Mouse (Mus musculus): ENCODE results near the gene Grid2. TPM values are rescaled to one million over a fixed set of nuclear protein-coding genes. Genes with fewer than 3 reads are reported as not detected.

Gene Grid2
- polyA plus RNA-seq, 1 experiment from 2014 or later: 0.31 TPM

DNA sequence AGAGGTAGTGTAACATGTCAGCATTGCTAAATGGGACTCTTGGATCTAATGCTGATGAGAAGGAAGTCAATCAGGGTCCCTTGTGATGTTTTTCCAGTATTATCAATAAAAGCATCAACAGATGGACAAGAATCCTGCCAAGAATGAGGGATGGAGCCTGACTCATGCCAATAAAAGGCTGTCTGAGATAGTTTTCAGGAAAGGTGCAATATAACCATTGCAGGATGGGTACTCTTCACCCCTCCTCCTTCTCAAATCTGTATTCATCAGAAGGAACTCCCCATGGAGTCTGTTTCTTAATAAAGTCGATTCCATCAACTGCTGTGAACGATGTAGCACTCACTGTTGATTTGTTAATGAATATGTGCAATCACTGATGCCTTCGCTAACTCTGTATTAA lies 403.7 kb downstream of the Grid2 start:
- Histone ChIP-seq H3K4me1 (ENCODE audit: control insufficient read depth, insufficient read depth, low read length) (no peaks in the 10 kb centered on the region), H3K9ac (replicated peaks; ENCODE audit: low read length) (no peak overlapping the region), H3K36me3 (replicated peaks; ENCODE audit: control insufficient read depth, insufficient read depth, low read depth, low read length) (no peaks in the 10 kb centered on the region), H3K27me3 (ENCODE audit: control insufficient read depth, insufficient read depth, low read length) (no peaks in the 10 kb centered on the region), H3K4me3 (ENCODE audit: low read depth, low read length) (no peak overlapping the region), H3K27ac (replicated peaks; ENCODE audit: low read depth, low read length) (no peak overlapping the region), H3K4me2 (ENCODE audit: low read depth, low read length) (no peak overlapping the region), H3K9me3 (replicated peaks; ENCODE audit: control insufficient read depth, low read length) (no peaks in the 10 kb centered on the region)
- DNase-seq (ENCODE audit: low spot score): no peak
- WGBS: 74% methylated on average over 3 of the region's 3 CpGs
- no peak for ATAC-seq (replicated peaks; ENCODE audit: insufficient number of reproducible peaks, low FRiP score, low TSS enrichment, low read depth)

- no peaks in the 10 kb centered on the region for H3K36me3 ChIP-seq (replicated peaks; ENCODE audit: control insufficient read depth, insufficient read depth, low read depth, low read length)
- no peaks in the 10 kb centered on the region for H3K4me1 ChIP-seq (ENCODE audit: control insufficient read depth, insufficient read depth, low read length)
- no peak overlapping the region for H3K27ac ChIP-seq (replicated peaks; ENCODE audit: low read depth, low read length)
- no peak for DNase-seq (ENCODE audit: low spot score)
- H3K4me3 ChIP-seq (ENCODE audit: low read depth, low read length): no peak overlapping the region
- H3K9me3 ChIP-seq (replicated peaks; ENCODE audit: control insufficient read depth, low read length): no peaks in the 10 kb centered on the region
- ATAC-seq (replicated peaks; ENCODE audit: insufficient number of reproducible peaks, low FRiP score, low TSS enrichment, low read depth): no peak
- no peaks in the 10 kb centered on the region for H3K27me3 ChIP-seq (ENCODE audit: control insufficient read depth, insufficient read depth, low read length)
- no peak overlapping the region for H3K4me2 ChIP-seq (ENCODE audit: low read depth, low read length)
- no peak overlapping the region for H3K9ac ChIP-seq (replicated peaks; ENCODE audit: low read length)
- 68% methylated on average over 3 of the region's 3 CpGs for WGBS
Observed at GRCm38 (mm10) chr6:63685689-63686088, 430.0 kb downstream of the Grid2 start.

- H3K4me3 ChIP-seq (ENCODE audit: low read depth, low read length): no peak overlapping the region
- H3K27ac ChIP-seq (replicated peaks; ENCODE audit: low read depth, low read length): no peak overlapping the region
- no peak overlapping the region for H3K9ac ChIP-seq (replicated peaks; ENCODE audit: low read length)
- no peaks in the 10 kb centered on the region for H3K4me1 ChIP-seq (ENCODE audit: control insufficient read depth, insufficient read depth, low read length)
- ATAC-seq (replicated peaks; ENCODE audit: insufficient number of reproducible peaks, low FRiP score, low TSS enrichment, low read depth) (no peak), DNase-seq (ENCODE audit: low spot score) (no peak)
- WGBS: 92% methylated on average over 1 of the region's 1 CpGs
- H3K27me3 ChIP-seq (ENCODE audit: control insufficient read depth, insufficient read depth, low read length): no peaks in the 10 kb centered on the region
- no peak overlapping the region for H3K4me2 ChIP-seq (ENCODE audit: low read depth, low read length)
- H3K36me3 ChIP-seq (replicated peaks; ENCODE audit: control insufficient read depth, insufficient read depth, low read depth, low read length): no peaks in the 10 kb centered on the region
- no peaks in the 10 kb centered on the region for H3K9me3 ChIP-seq (replicated peaks; ENCODE audit: control insufficient read depth, low read length)
Observed at GRCm38 (mm10) chr6:63701684-63702083, 446.0 kb downstream of the Grid2 start.

DNA sequence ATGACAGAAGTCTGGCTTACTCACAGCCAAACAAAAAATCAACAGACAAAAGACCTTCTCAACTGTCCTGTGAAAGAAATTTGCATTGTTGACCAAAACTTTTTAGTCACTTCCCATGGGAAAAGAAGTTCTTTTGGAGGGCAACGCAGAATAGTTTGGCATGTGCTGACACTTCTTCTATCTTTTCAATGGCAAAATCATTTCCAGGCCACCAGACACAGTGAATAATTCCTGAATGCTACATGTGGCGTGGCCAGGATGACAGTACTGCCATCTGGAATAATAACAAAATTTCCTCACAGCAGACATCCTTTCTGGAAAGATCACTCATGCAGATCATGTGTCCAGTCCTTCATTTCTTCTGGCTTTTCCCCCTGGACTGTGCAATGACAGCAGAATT lies 478.1 kb downstream of the Grid2 start:
- no peaks in the 10 kb centered on the region for H3K36me3 ChIP-seq (replicated peaks; ENCODE audit: control insufficient read depth, insufficient read depth, low read depth, low read length)
- H3K27ac ChIP-seq (replicated peaks; ENCODE audit: low read depth, low read length): no peak overlapping the region
- no peak for DNase-seq (ENCODE audit: low spot score)
- WGBS: 63% methylated on average over 2 of the region's 2 CpGs
- H3K27me3 ChIP-seq (ENCODE audit: control insufficient read depth, insufficient read depth, low read length): no peaks in the 10 kb centered on the region
- H3K4me2 ChIP-seq (ENCODE audit: low read depth, low read length): no peak overlapping the region
- ATAC-seq (replicated peaks; ENCODE audit: insufficient number of reproducible peaks, low FRiP score, low TSS enrichment, low read depth): no peak
- H3K9me3 ChIP-seq (replicated peaks; ENCODE audit: control insufficient read depth, low read length): no peaks in the 10 kb centered on the region
- no peak overlapping the region for H3K4me3 ChIP-seq (ENCODE audit: low read depth, low read length)
- no peak overlapping the region for H3K9ac ChIP-seq (replicated peaks; ENCODE audit: low read length)
- no peaks in the 10 kb centered on the region for H3K4me1 ChIP-seq (ENCODE audit: control insufficient read depth, insufficient read depth, low read length)

GRCm38 (mm10) chr6:63762535-63762934 lies 506.9 kb downstream of the Grid2 start:
- no peaks in the 10 kb centered on the region for H3K27me3 ChIP-seq (ENCODE audit: control insufficient read depth, insufficient read depth, low read length)
- ATAC-seq (replicated peaks; ENCODE audit: insufficient number of reproducible peaks, low FRiP score, low TSS enrichment, low read depth): no peak
- 77% methylated on average over 2 of the region's 2 CpGs for WGBS

GRCm38 (mm10) chr6:63794679-63795078 lies 539.0 kb downstream of the Grid2 start:
- Histone ChIP-seq H3K27me3 (ENCODE audit: control insufficient read depth, insufficient read depth, low read length) (no peaks in the 10 kb centered on the region), H3K4me3 (ENCODE audit: low read depth, low read length) (no peak overlapping the region), H3K27ac (replicated peaks; ENCODE audit: low read depth, low read length) (no peak overlapping the region), H3K36me3 (replicated peaks; ENCODE audit: control insufficient read depth, insufficient read depth, low read depth, low read length) (no peaks in the 10 kb centered on the region), H3K4me2 (ENCODE audit: low read depth, low read length) (no peak overlapping the region), H3K9me3 (replicated peaks; ENCODE audit: control insufficient read depth, low read length) (no peaks in the 10 kb centered on the region), H3K4me1 (ENCODE audit: control insufficient read depth, insufficient read depth, low read length) (no peaks in the 10 kb centered on the region), H3K9ac (replicated peaks; ENCODE audit: low read length) (no peak overlapping the region)
- DNase-seq (ENCODE audit: low spot score): no peak
- ATAC-seq (replicated peaks; ENCODE audit: insufficient number of reproducible peaks, low FRiP score, low TSS enrichment, low read depth): no peak

More at GRCm38 (mm10) chr6:63762535-63762934, 506.9 kb downstream of the Grid2 start:
- H3K4me3 ChIP-seq (ENCODE audit: low read depth, low read length): no peak overlapping the region
- H3K36me3 ChIP-seq (replicated peaks; ENCODE audit: control insufficient read depth, insufficient read depth, low read depth, low read length): no peaks in the 10 kb centered on the region
- H3K4me1 ChIP-seq (ENCODE audit: control insufficient read depth, insufficient read depth, low read length): no peaks in the 10 kb centered on the region
- H3K9ac ChIP-seq (replicated peaks; ENCODE audit: low read length): no peak overlapping the region
- no peak for DNase-seq (ENCODE audit: low spot score)
- H3K4me2 ChIP-seq (ENCODE audit: low read depth, low read length): no peak overlapping the region
- no peak overlapping the region for H3K27ac ChIP-seq (replicated peaks; ENCODE audit: low read depth, low read length)
- H3K9me3 ChIP-seq (replicated peaks; ENCODE audit: control insufficient read depth, low read length): no peaks in the 10 kb centered on the region

DNA sequence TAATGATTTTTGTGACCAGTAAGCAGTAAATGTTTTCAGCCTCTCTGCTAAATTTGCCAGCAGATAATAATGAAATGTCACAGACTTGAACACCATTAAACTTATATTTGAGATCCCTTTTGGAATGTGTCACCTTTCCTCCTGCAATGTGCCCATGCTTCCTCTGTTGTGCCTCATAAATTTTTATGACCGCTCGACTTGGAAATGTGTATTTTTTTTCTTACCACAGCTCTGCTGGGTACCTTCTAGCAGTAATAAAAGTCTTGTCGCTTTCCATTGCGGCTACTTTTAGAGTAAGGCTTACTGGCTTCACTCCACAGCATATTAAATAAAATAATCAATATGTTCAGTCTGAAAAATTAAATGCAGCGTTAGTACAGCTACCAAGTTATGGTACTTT lies 564.6 kb downstream of the Grid2 start:
- DNase-seq (ENCODE audit: low spot score) (no peak), ATAC-seq (replicated peaks; ENCODE audit: insufficient number of reproducible peaks, low FRiP score, low TSS enrichment, low read depth) (no peak)
- Histone ChIP-seq H3K4me3 (ENCODE audit: low read depth, low read length) (no peak overlapping the region), H3K27ac (replicated peaks; ENCODE audit: low read depth, low read length) (no peak overlapping the region), H3K9ac (replicated peaks; ENCODE audit: low read length) (no peak overlapping the region), H3K27me3 (ENCODE audit: control insufficient read depth, insufficient read depth, low read length) (no peaks in the 10 kb centered on the region), H3K36me3 (replicated peaks; ENCODE audit: control insufficient read depth, insufficient read depth, low read depth, low read length) (no peaks in the 10 kb centered on the region), H3K9me3 (replicated peaks; ENCODE audit: control insufficient read depth, low read length) (no peaks in the 10 kb centered on the region), H3K4me1 (ENCODE audit: control insufficient read depth, insufficient read depth, low read length) (no peaks in the 10 kb centered on the region), H3K4me2 (ENCODE audit: low read depth, low read length) (no peak overlapping the region)
- WGBS: 89% methylated on average over 5 of the region's 5 CpGs

DNA sequence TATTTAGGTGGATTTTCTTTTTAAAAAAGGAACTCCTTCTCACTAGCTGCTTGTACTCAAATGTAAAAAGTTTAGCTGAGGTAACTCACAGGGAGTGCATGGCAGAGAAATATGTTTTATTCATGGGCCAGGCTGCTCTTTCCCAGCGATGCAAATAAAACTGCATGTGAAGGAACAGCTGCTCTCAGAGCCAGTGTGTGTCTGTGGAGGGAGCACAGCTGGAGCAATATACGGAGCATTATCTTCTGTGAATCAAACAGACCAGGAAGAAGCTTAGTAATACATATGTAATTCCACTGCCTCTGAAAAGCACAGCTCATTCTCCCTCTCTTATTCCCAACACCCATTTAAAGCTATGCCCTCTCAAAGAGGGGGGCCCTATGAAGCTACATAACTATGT lies 607.0 kb downstream of the Grid2 start:
- Histone ChIP-seq H3K4me2 (ENCODE audit: low read depth, low read length) (no peak overlapping the region), H3K9me3 (replicated peaks; ENCODE audit: control insufficient read depth, low read length) (no peaks in the 10 kb centered on the region), H3K36me3 (replicated peaks; ENCODE audit: control insufficient read depth, insufficient read depth, low read depth, low read length) (no peaks in the 10 kb centered on the region), H3K4me3 (ENCODE audit: low read depth, low read length) (no peak overlapping the region), H3K27ac (replicated peaks; ENCODE audit: low read depth, low read length) (no peak overlapping the region), H3K9ac (replicated peaks; ENCODE audit: low read length) (no peak overlapping the region), H3K27me3 (ENCODE audit: control insufficient read depth, insufficient read depth, low read length) (no peaks in the 10 kb centered on the region), H3K4me1 (ENCODE audit: control insufficient read depth, insufficient read depth, low read length) (no peaks in the 10 kb centered on the region)
- 31% methylated on average over 2 of the region's 2 CpGs for WGBS
- no peak for ATAC-seq (replicated peaks; ENCODE audit: insufficient number of reproducible peaks, low FRiP score, low TSS enrichment, low read depth)
- DNase-seq (ENCODE audit: low spot score): no peak
